Mouse (Mus musculus): ENCODE measurements around the gene Mapk14.

DNA sequence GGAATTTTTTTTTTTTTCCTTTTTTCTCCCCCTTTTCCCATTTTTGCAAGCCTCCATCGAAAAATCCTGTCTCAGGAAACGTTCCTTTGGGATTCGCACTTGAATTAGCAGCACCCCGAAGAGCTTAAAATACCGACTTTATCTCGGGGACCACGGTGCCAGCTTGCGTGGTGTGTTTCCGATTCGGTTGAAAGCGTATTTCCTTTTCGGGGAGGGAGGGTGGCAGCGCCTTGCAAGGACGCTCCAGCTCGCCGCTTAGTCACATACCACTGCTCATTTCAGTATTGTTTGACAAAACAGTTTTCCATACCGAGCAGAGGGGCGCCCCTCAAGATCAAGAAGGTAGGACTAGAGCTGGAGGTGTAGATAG is 1.2 kb downstream of the Mapk14 start:
- TF ChIP-seq CTCF (IDR thresholded peaks at IDR 0.05) (no peak), POLR2A (IDR thresholded peaks at IDR 0.05; ENCODE audit: insufficient read depth, low read depth, low read length) (peak; percentile 28; the same call in 1 of the 2 replicates)
